Mouse (Mus musculus) myocyte (in vitro differentiated cells): ENCODE measurements around the gene Zfp69.

Source experiments
- CEBPB ChIP-seq: IDR thresholded peaks from 2 replicates; pipeline ENCODE4 v1.6.1; 2011; ENCODE audit warnings: mild to moderate bottlenecking, moderate library complexity; ENCODE audit not compliant: poor library complexity, insufficient read depth, severe bottlenecking
- E2F4 ChIP-seq: IDR thresholded peaks from one replicate; pipeline ENCODE4 v1.6.1; 2011; ENCODE audit warnings: mild to moderate bottlenecking, control low read depth, moderate library complexity; ENCODE audit not compliant: insufficient read depth
- MAX ChIP-seq: IDR thresholded peaks from one replicate; pipeline ENCODE4 v1.6.1; 2011; ENCODE audit warnings: low read depth, mild to moderate bottlenecking, control low read depth
- MYOD1 ChIP-seq, 3 experiments: IDR thresholded peaks; one replicate each; pipeline ENCODE4 v1.6.1; 2011; ENCODE audit warnings: control low read depth in 2 of 3, low read depth in 2 of 3, mild to moderate bottlenecking in 2 of 3, moderate library complexity in 1 of 3; ENCODE audit not compliant: insufficient read length in 2 of 3, control insufficient read depth in 1 of 3
- MYOG ChIP-seq, 3 experiments: IDR thresholded peaks; one replicate each; pipeline ENCODE4 v1.6.1; 2011; ENCODE audit warnings: control low read depth in 2 of 3, low read depth in 2 of 3, mild to moderate bottlenecking in 2 of 3; ENCODE audit not compliant: insufficient read length in 2 of 3, control insufficient read depth in 1 of 3, insufficient read depth in 1 of 3
- POLR2A ChIP-seq: IDR thresholded peaks from one replicate; pipeline ENCODE4 v1.6.1; 2011; ENCODE audit warnings: low read depth, mild to moderate bottlenecking, control low read depth, moderate library complexity; ENCODE audit not compliant: insufficient read length
- POLR2AphosphoS2 ChIP-seq: IDR thresholded peaks from one replicate; pipeline ENCODE4 v1.6.1; 2011; ENCODE audit warnings: low read depth, control low read depth; ENCODE audit not compliant: insufficient read length
- REST ChIP-seq: IDR thresholded peaks from one replicate; pipeline ENCODE4 v1.6.1; 2011; ENCODE audit warnings: mild to moderate bottlenecking, control low read depth, moderate library complexity; ENCODE audit not compliant: insufficient read depth, insufficient read length
- TCF12 ChIP-seq: IDR thresholded peaks from one replicate; pipeline ENCODE4 v1.6.1; 2011; ENCODE audit warnings: mild to moderate bottlenecking, control low read depth; ENCODE audit not compliant: poor library complexity, insufficient read depth, severe bottlenecking
- TCF3 ChIP-seq: IDR thresholded peaks from one replicate; pipeline ENCODE4 v1.6.1; 2011; ENCODE audit warnings: low read depth, control low read depth; ENCODE audit not compliant: insufficient read length
- USF1 ChIP-seq: IDR thresholded peaks from one replicate; pipeline ENCODE4 v1.6.1; 2011; ENCODE audit warnings: low read depth, mild to moderate bottlenecking, control low read depth, moderate library complexity

GRCm38 (mm10) chr4:120886811-120887210 lies 64.7 kb downstream of the Zfp69 start:
- TF ChIP-seq POLR2A (no peak), USF1 (no peak), POLR2AphosphoS2 (no peak), E2F4 (no peak), TCF3 (no peak), CEBPB (no peak), MYOD1 (IDR thresholded peaks at IDR 0.05; ENCODE audit: control insufficient read depth in 1 of 3, insufficient read length in 2 of 3, low read depth in 2 of 3) (no peak), MAX (no peak), TCF12 (no peak), REST (no peak), MYOG (IDR thresholded peaks at IDR 0.05; ENCODE audit: control insufficient read depth in 1 of 3, insufficient read depth in 1 of 3, insufficient read length in 2 of 3, low read depth in 2 of 3) (no peak)
